Mouse (Mus musculus): ENCODE data around the gene Ahcy.
A peak's percentile ranks its signal among the peaks of the same experiment; 100 is the strongest.
"Not testable (repeated sequence)": the region's sequence is repeated elsewhere in the genome, so short reads cannot be mapped to it uniquely, and the experiment has no call there.

Gene Ahcy

GRCm38 (mm10) chr2:155074766-155075330, 551 bp upstream of the Ahcy start:
- no peak for DNase-seq (ENCODE audit: low read depth, low spot score)

- no peak for DNase-seq (ENCODE audit: low read depth, low spot score)
Measured at GRCm38 (mm10) chr2:155073347-155073746, 950 bp downstream of the Ahcy start.

GRCm38 (mm10) chr2:155072353-155073145, 1.7 kb downstream of the Ahcy start:
- DNase-seq (ENCODE audit: low read depth, low spot score), result peak; percentile 17

GRCm38 (mm10) chr2:155071027-155071426, 3.3 kb downstream of the Ahcy start:
- DNase-seq (ENCODE audit: low read depth, low spot score), result no peak

- no peak for DNase-seq (ENCODE audit: low read depth, low spot score)
Measured at GRCm38 (mm10) chr2:155057361-155057760, 16.9 kb downstream of the Ahcy start.

GRCm38 (mm10) chr2:155056076-155056578, 18.2 kb downstream of the Ahcy start:
- DNase-seq (ENCODE audit: low read depth, low spot score), result no peak

- DNase-seq (ENCODE audit: low read depth, low spot score), result no peak
Measured at GRCm38 (mm10) chr2:155054672-155055071, 19.6 kb downstream of the Ahcy start.

- not testable (repeated sequence) for DNase-seq (ENCODE audit: low read depth, low spot score)
Measured at GRCm38 (mm10) chr2:155053512-155053911, 20.8 kb downstream of the Ahcy start.

GRCm38 (mm10) chr2:155052681-155053080, 21.6 kb downstream of the Ahcy start:
- DNase-seq (ENCODE audit: low read depth, low spot score), result no peak

- no peak for DNase-seq (ENCODE audit: low read depth, low spot score)
Measured at GRCm38 (mm10) chr2:155051622-155052351, 22.5 kb downstream of the Ahcy start.

- peak; percentile 97 for DNase-seq (ENCODE audit: low read depth, low spot score)
Measured at GRCm38 (mm10) chr2:155050504-155051236, 23.6 kb downstream of the Ahcy start.

- DNase-seq (ENCODE audit: low read depth, low spot score), result peak; percentile 23
Measured at GRCm38 (mm10) chr2:155050108-155050503, 24.2 kb downstream of the Ahcy start.

- no peak for DNase-seq (ENCODE audit: low read depth, low spot score)
Measured at GRCm38 (mm10) chr2:155047452-155048178, 26.7 kb downstream of the Ahcy start.

GRCm38 (mm10) chr2:155046803-155047202, 27.5 kb downstream of the Ahcy start:
- peak; percentile 65 for DNase-seq (ENCODE audit: low read depth, low spot score)

GRCm38 (mm10) chr2:155045075-155045474, 29.2 kb downstream of the Ahcy start:
- DNase-seq (ENCODE audit: low read depth, low spot score), result no peak

GRCm38 (mm10) chr2:155044542-155044941, 29.8 kb downstream of the Ahcy start:
- no peak for DNase-seq (ENCODE audit: low read depth, low spot score)

GRCm38 (mm10) chr2:155039956-155040355, 34.3 kb downstream of the Ahcy start:
- DNase-seq (ENCODE audit: low read depth, low spot score), result no peak

GRCm38 (mm10) chr2:155032938-155033710, 41.2 kb downstream of the Ahcy start:
- DNase-seq (ENCODE audit: low read depth, low spot score), result no peak

GRCm38 (mm10) chr2:155030831-155031230, 43.5 kb downstream of the Ahcy start:
- no peak for DNase-seq (ENCODE audit: low read depth, low spot score)

GRCm38 (mm10) chr2:155020247-155020826, 54.0 kb downstream of the Ahcy start:
- not testable (repeated sequence) for DNase-seq (ENCODE audit: low read depth, low spot score)

Data from A20 (cell line).